12 mouse cellular contexts compared by ENCODE assay signal in genomic region chr16:91320608-91321007, GRCm38 (mm10). TPM values are rescaled to one million over a fixed set of nuclear protein-coding genes. Genes with fewer than 3 reads are reported as not detected.
A peak's percentile ranks its signal among the peaks of the same experiment; 100 is the strongest.
DNase-seq lines count a peak whose midpoint lies in the region; ATAC-seq and TF ChIP-seq lines count a peak whose summit lies in the region.
"Had no signal": no experiment of that assay in that cellular context is flagged by ENCODE, and none has a peak within 500 bp of the region (broad histone marks: within the 10 kb centered on the region; RNA-seq: fewer than 3 reads in every experiment).

No protein-coding gene starts in this region.

- intact Hi-C loops in heart, adult 2 months (cut with DNase I), result no loop called here

- H3K27me3 ChIP-seq in hindbrain, embryonic 10.5 days (ENCODE audit: insufficient read depth, poor library complexity, severe bottlenecking), result peaks cover 97% of the 10 kb centered on the region
- H3K27me3 ChIP-seq in hindbrain, embryonic 11.5 days (ENCODE audit: control insufficient read depth, insufficient read depth, low read length), result peaks cover 26% of the 10 kb centered on the region
- peaks cover 27% of the 10 kb centered on the region for H3K27me3 ChIP-seq in forebrain, embryonic 16.5 days (replicated peaks; ENCODE audit: control insufficient read depth, insufficient read depth, low read length)
- peaks cover 10% of the 10 kb centered on the region; the same call in 1 of the 2 replicates for H3K27me3 ChIP-seq in midbrain, embryonic 14.5 days (ENCODE audit: control insufficient read depth, insufficient read depth, low read length)
- no peaks in the 10 kb centered on the region for H3K27me3 ChIP-seq in heart, adult 2 months (ENCODE audit: control insufficient read depth, insufficient read depth, low read length)

- no peak for TF ChIP-seq CTCF in brain, embryonic 14.5 days (IDR thresholded peaks at IDR 0.05; ENCODE audit: borderline replicate concordance, extremely low read depth, insufficient read depth, insufficient read length)
- TF ChIP-seq CTCF in heart, adult 2 months (IDR thresholded peaks at IDR 0.05), result no peak

- no peaks in the 10 kb centered on the region for H3K79me2 ChIP-seq in heart, adult 2 months (replicated peaks; ENCODE audit: control insufficient read depth, insufficient read depth, low read length)

- no peak overlapping the region for H3K9ac ChIP-seq in hindbrain, embryonic 11.5 days (ENCODE audit: low read depth, low read length)
- H3K9ac ChIP-seq in forebrain, embryonic 16.5 days (replicated peaks; ENCODE audit: low read depth, low read length), result peak overlapping the region; percentile 24; the same call in 1 of the 2 replicates
- H3K9ac ChIP-seq in midbrain, embryonic 14.5 days (replicated peaks; ENCODE audit: low read length), result no peak overlapping the region
- H3K9ac ChIP-seq in heart, adult 2 months (ENCODE audit: low read depth, low read length), result no peak overlapping the region
- H3K9ac ChIP-seq: stomach, embryonic 15.5 days had no signal

- H3K27ac ChIP-seq in hindbrain, embryonic 10.5 days, result peak overlapping the region; percentile 16; the same call in 1 of the 2 replicates
- H3K27ac ChIP-seq in hindbrain, embryonic 11.5 days (ENCODE audit: low read depth, low read length), result no peak overlapping the region
- no peak overlapping the region for H3K27ac ChIP-seq in forebrain, embryonic 16.5 days (ENCODE audit: low read length)
- no peak overlapping the region for H3K27ac ChIP-seq in midbrain, embryonic 14.5 days (replicated peaks; ENCODE audit: low read depth, low read length)
- H3K27ac ChIP-seq in heart, adult 2 months, result no peak overlapping the region
- H3K27ac ChIP-seq: stomach, embryonic 15.5 days had no signal

- WGBS in hindbrain, embryonic 10.5 days, result 69% methylated on average over 15 of the region's 15 CpGs
- 66% methylated on average over 15 of the region's 15 CpGs for WGBS in hindbrain, embryonic 11.5 days
- WGBS in forebrain, embryonic 16.5 days, result 15% methylated on average over 15 of the region's 15 CpGs
- WGBS in midbrain, embryonic 14.5 days, result 43% methylated on average over 15 of the region's 15 CpGs
- WGBS in heart, adult 2 months, result 73% methylated on average over 15 of the region's 15 CpGs

- no peak overlapping the region for H3K4me2 ChIP-seq in hindbrain, embryonic 11.5 days (replicated peaks; ENCODE audit: low read depth, low read length)
- peak overlapping the region; percentile 53 for H3K4me2 ChIP-seq in forebrain, embryonic 16.5 days (ENCODE audit: low read length)
- peak overlapping the region; percentile 38 for H3K4me2 ChIP-seq in midbrain, embryonic 14.5 days (ENCODE audit: low read length)
- H3K4me2 ChIP-seq: stomach, embryonic 15.5 days had no signal

- no peak overlapping the region for H3K4me3 ChIP-seq in hindbrain, embryonic 10.5 days
- H3K4me3 ChIP-seq in hindbrain, embryonic 11.5 days (ENCODE audit: low read depth, low read length), result no peak overlapping the region
- peak overlapping the region; percentile 32 for H3K4me3 ChIP-seq in forebrain, embryonic 16.5 days (replicated peaks; ENCODE audit: low read length)
- H3K4me3 ChIP-seq in midbrain, embryonic 14.5 days (replicated peaks; ENCODE audit: low read depth, low read length), result no peak overlapping the region
- no peak overlapping the region for H3K4me3 ChIP-seq in heart, adult 2 months
- H3K4me3 ChIP-seq: stomach, embryonic 15.5 days had no signal

- H3K9me3 ChIP-seq in hindbrain, embryonic 10.5 days, result no peaks in the 10 kb centered on the region
- no peaks in the 10 kb centered on the region for H3K9me3 ChIP-seq in hindbrain, embryonic 11.5 days (ENCODE audit: control insufficient read depth, low read length)
- H3K9me3 ChIP-seq in forebrain, embryonic 16.5 days (ENCODE audit: control insufficient read depth, low read length), result no peaks in the 10 kb centered on the region
- no peaks in the 10 kb centered on the region for H3K9me3 ChIP-seq in midbrain, embryonic 14.5 days (ENCODE audit: control insufficient read depth, low read length)
- H3K9me3 ChIP-seq: stomach, embryonic 15.5 days had no signal

- ATAC-seq in hindbrain, embryonic 11.5 days (ENCODE audit: low FRiP score), result no peak
- ATAC-seq in forebrain, embryonic 16.5 days, result no peak
- no peak for ATAC-seq in midbrain, embryonic 14.5 days (ENCODE audit: low FRiP score, low TSS enrichment)

- TF ChIP-seq EP300 in heart, adult 2 months (IDR thresholded peaks at IDR 0.05; ENCODE audit: insufficient read depth, low read depth, low read length), result no peak

- no peaks in the 10 kb centered on the region for H3K36me3 ChIP-seq in hindbrain, embryonic 10.5 days
- H3K36me3 ChIP-seq in hindbrain, embryonic 11.5 days (ENCODE audit: control insufficient read depth, insufficient read depth, low read length), result no peaks in the 10 kb centered on the region
- no peaks in the 10 kb centered on the region for H3K36me3 ChIP-seq in forebrain, embryonic 16.5 days (ENCODE audit: control insufficient read depth, insufficient read depth)
- H3K36me3 ChIP-seq in midbrain, embryonic 14.5 days (ENCODE audit: control insufficient read depth, insufficient read depth, low read length), result no peaks in the 10 kb centered on the region
- no peaks in the 10 kb centered on the region for H3K36me3 ChIP-seq in heart, adult 2 months (ENCODE audit: control insufficient read depth, insufficient read depth, low read length)
- H3K36me3 ChIP-seq: stomach, embryonic 15.5 days had no signal

- TF ChIP-seq POLR2A in brain, embryonic 14.5 days (IDR thresholded peaks at IDR 0.05; ENCODE audit: borderline replicate concordance, extremely low read depth, insufficient read depth, insufficient read length, poor library complexity, severe bottlenecking), result no peak
- TF ChIP-seq POLR2A in heart, adult 2 months (IDR thresholded peaks at IDR 0.05; ENCODE audit: insufficient read depth, low read depth, low read length), result no peak

- H3K4me1 ChIP-seq in hindbrain, embryonic 10.5 days (replicated peaks), result peaks cover 13% of the 10 kb centered on the region; the same call in 1 of the 2 replicates
- no peaks in the 10 kb centered on the region for H3K4me1 ChIP-seq in hindbrain, embryonic 11.5 days (replicated peaks; ENCODE audit: control insufficient read depth, insufficient read depth, low read length)
- peaks cover 14% of the 10 kb centered on the region for H3K4me1 ChIP-seq in forebrain, embryonic 16.5 days (replicated peaks; ENCODE audit: control insufficient read depth, insufficient read depth, low read length)
- H3K4me1 ChIP-seq in midbrain, embryonic 14.5 days (ENCODE audit: control insufficient read depth, insufficient read depth, low read length), result peaks cover 6% of the 10 kb centered on the region; the same call in 1 of the 2 replicates
- no peaks in the 10 kb centered on the region for H3K4me1 ChIP-seq in heart, adult 2 months (ENCODE audit: control insufficient read depth, insufficient read depth, low read length)
- H3K4me1 ChIP-seq: stomach, embryonic 15.5 days had no signal

- no peak for DNase-seq in hindbrain, embryonic 10.5 days (ENCODE audit: low spot score)
- no peak for DNase-seq in hindbrain, embryonic 11.5 days (ENCODE audit: low spot score)
- peak; percentile 84 for DNase-seq in brain, embryonic 14.5 days (ENCODE audit: low read depth)
- DNase-seq in midbrain, embryonic 14.5 days, result peak; percentile 60
- no peak for DNase-seq in thymus, postnatal 4 days
- no peak for DNase-seq in heart, adult 2 months
- no peak for DNase-seq in urinary bladder, postnatal 4 days (ENCODE audit: low spot score in 2 of 2)
- DNase-seq: gastrocnemius, postnatal 36 days; kidney, postnatal 14 days had no signal

RNA-seq across cellular contexts. Expression of gene Olig1, which starts 51.0 kb away (rescaled TPM):
- polyA plus RNA-seq in hindbrain, embryonic 10.5 days (2016; fragmentation: Nextera tagmentation; extraction: Ambion mirVana), result 1.4 and 1.5 TPM in 2 replicates
- 0.40 and 0.84 TPM in 2 replicates for polyA plus RNA-seq in hindbrain, embryonic 11.5 days (2014; fragmentation: Nextera tagmentation; extraction: Ambion mirVana)
- 47.7 and 61.3 TPM in 2 replicates for polyA plus RNA-seq in brain, embryonic 14.5 days (2012; rRNA removed)
- polyA plus RNA-seq in forebrain, embryonic 16.5 days (2015; fragmentation: Nextera tagmentation; extraction: Ambion mirVana), result 32.3 and 39.7 TPM in 2 replicates
- polyA plus RNA-seq in midbrain, embryonic 14.5 days (2014; fragmentation: Nextera tagmentation; extraction: Ambion mirVana), result 43.7 and 57.0 TPM in 2 replicates
- not detected for total RNA-seq in heart, adult 2 months (2021)
- 0.12 and 0.25 TPM in 2 replicates for polyA plus RNA-seq in heart, adult 2 months (2012; rRNA removed)
- total RNA-seq: gastrocnemius, postnatal 36 days; hematopoietic stem cell, adult 5-6 weeks had no signal

RNA-seq across cellular contexts. Expression of gene Ifnar2, which starts 52.0 kb away (rescaled TPM):
- 27.8 and 29.3 TPM in 2 replicates for polyA plus RNA-seq in hindbrain, embryonic 10.5 days (2016; fragmentation: Nextera tagmentation; extraction: Ambion mirVana)
- 33.4 and 35.4 TPM in 2 replicates for polyA plus RNA-seq in hindbrain, embryonic 11.5 days (2014; fragmentation: Nextera tagmentation; extraction: Ambion mirVana)
- 20.5 and 24.1 TPM in 2 replicates for polyA plus RNA-seq in brain, embryonic 14.5 days (2012; rRNA removed)
- 44.2 and 50.3 TPM in 2 replicates for polyA plus RNA-seq in forebrain, embryonic 16.5 days (2015; fragmentation: Nextera tagmentation; extraction: Ambion mirVana)
- polyA plus RNA-seq in midbrain, embryonic 14.5 days (2014; fragmentation: Nextera tagmentation; extraction: Ambion mirVana), result 29.0 and 32.2 TPM in 2 replicates
- 10 to 100 TPM; 31.2 to 36.0 TPM for total RNA-seq in heart, adult 2 months (2021)
- polyA plus RNA-seq in heart, adult 2 months (2012; rRNA removed), result 39.9 and 51.6 TPM in 2 replicates

Comparison
In these comparisons a context has a peak if more than half of its experiments do, and no peak if none do; other contexts are left out.
1. DNase-seq: peak in brain, embryonic 14.5 days (single experiment) and midbrain, embryonic 14.5 days (single experiment); none in hindbrain, embryonic 10.5 days (single experiment), hindbrain, embryonic 11.5 days (single experiment), thymus, postnatal 4 days (single experiment), heart, adult 2 months (0 of 2) and urinary bladder, postnatal 4 days (0 of 2).
2. RNA of gene Olig1, which starts 51.0 kb away (polyA plus RNA-seq): 47.7 to 61.3 TPM in brain, embryonic 14.5 days, 43.7 to 57.0 TPM in midbrain, embryonic 14.5 days and 32.3 to 39.7 TPM in forebrain, embryonic 16.5 days; 1.4 to 1.5 TPM in hindbrain, embryonic 10.5 days, 0.40 to 0.84 TPM in hindbrain, embryonic 11.5 days and 0.12 to 0.25 TPM in heart, adult 2 months; every median in the first group is over 10 times any median in the second.